Comparison of ENCODE assay signal across 16 mouse cellular contexts in the genomic region with DNA sequence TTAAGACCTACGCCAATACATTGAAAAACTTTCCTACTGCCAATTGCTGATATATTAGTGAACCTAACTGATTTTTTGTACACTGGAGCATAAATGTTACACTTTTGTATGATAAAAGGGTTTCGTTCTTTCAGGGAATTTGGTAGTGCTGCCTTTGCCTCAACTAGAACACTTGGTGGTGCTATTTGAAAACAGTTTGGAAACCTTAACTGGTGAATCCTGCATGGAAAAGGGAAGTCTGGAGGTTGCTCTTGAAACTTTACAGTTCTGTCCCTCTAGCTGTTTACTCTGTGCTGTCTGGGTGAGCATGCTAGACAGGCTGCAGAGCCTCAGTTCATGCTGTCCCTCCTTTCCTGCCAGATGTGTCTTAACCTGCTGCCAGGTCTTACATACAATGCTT. TPM values are rescaled to one million over a fixed set of nuclear protein-coding genes. Genes with fewer than 3 reads are reported as not detected.
DNase-seq lines count a peak whose midpoint lies in the region; ATAC-seq and TF ChIP-seq lines count a peak whose summit lies in the region.
"Had no signal": no experiment of that assay in that cellular context is flagged by ENCODE, and none has a peak within 500 bp of the region (broad histone marks: within the 10 kb centered on the region; RNA-seq: fewer than 3 reads in every experiment).

No protein-coding gene starts in this region.

- H3K36me3 ChIP-seq in E14TG2a.4 (ENCODE audit: insufficient read depth, low read length): no peaks in the 10 kb centered on the region
- H3K36me3 ChIP-seq: intestine, embryonic 15.5 days; liver, embryonic 15.5 days had no signal

- H3K9me3 ChIP-seq in E14TG2a.4 (ENCODE audit: low read length): no peaks in the 10 kb centered on the region
- H3K9me3 ChIP-seq: intestine, embryonic 15.5 days; liver, embryonic 15.5 days had no signal

- TF ChIP-seq POLR2A in cortical plate, adult 2 months (IDR thresholded peaks at IDR 0.05; ENCODE audit: extremely low read depth, insufficient read depth, low read length): no peak

- H3K27ac ChIP-seq in gastrocnemius, adult 2 months: no peak overlapping the region
- no peak overlapping the region for H3K27ac ChIP-seq in cortical plate, adult 2 months (ENCODE audit: insufficient read depth, low read length)
- H3K27ac ChIP-seq: intestine, embryonic 15.5 days; liver, embryonic 15.5 days had no signal

- no peaks in the 10 kb centered on the region for H3K4me1 ChIP-seq in E14TG2a.4 (replicated peaks; ENCODE audit: low read depth, low read length)
- H3K4me1 ChIP-seq in cortical plate, adult 2 months (ENCODE audit: control insufficient read depth, insufficient read depth, low read length): no peaks in the 10 kb centered on the region
- H3K4me1 ChIP-seq: intestine, embryonic 15.5 days had no signal

- no peak for DNase-seq in gastrocnemius, adult 2 months
- no peak for DNase-seq in gastrocnemius, adult 8-10 months (ENCODE audit: low spot score in 2 of 2)
- peak; percentile 7 to 10 for DNase-seq in left cerebral cortex, postnatal 14 days (ENCODE audit: low spot score in 2 of 2)
- DNase-seq in left cerebral cortex, adult 8-10 months (ENCODE audit: low spot score in 2 of 2): no peak
- no peak for DNase-seq in spleen, postnatal 4 days (ENCODE audit: low spot score in 2 of 2)
- DNase-seq: adrenal gland, postnatal 36 days; spleen, adult 18-20 months; thymus, postnatal 4 days had no signal

- TF ChIP-seq CTCF in gastrocnemius, adult 2 months (IDR thresholded peaks at IDR 0.05): peak; percentile 51
- TF ChIP-seq CTCF in E14TG2a.4 (conservative IDR thresholded peaks at IDR 0.05; ENCODE audit: low read length): peak; percentile 13; the same call in 1 of the 2 replicates
- peak; percentile 45; the same call in 1 of the 2 replicates for TF ChIP-seq CTCF in cortical plate, adult 2 months (IDR thresholded peaks at IDR 0.05; ENCODE audit: extremely low read depth, insufficient read depth, low read length)

- no peak overlapping the region for H3K4me3 ChIP-seq in gastrocnemius, adult 2 months
- no peak overlapping the region for H3K4me3 ChIP-seq in E14TG2a.4 (replicated peaks; ENCODE audit: low read length)
- H3K4me3 ChIP-seq in cortical plate, adult 2 months (ENCODE audit: insufficient read depth, low read length): no peak overlapping the region
- H3K4me3 ChIP-seq: intestine, embryonic 15.5 days; liver, embryonic 15.5 days had no signal

- 0 out of 2 replicates have a peak, but pooled peaks cover 2% of the 10 kb centered on the region for H3K27me3 ChIP-seq in E14TG2a.4 (ENCODE audit: insufficient read depth, low read length)
- H3K27me3 ChIP-seq: intestine, embryonic 15.5 days; liver, embryonic 15.5 days had no signal

- no peak for ATAC-seq in CD4-positive, CD25-positive, alpha-beta regulatory T cell, adult 4 months

- intact Hi-C loops in gastrocnemius, adult 2 months (cut with DNase I): loop anchor here (5.0 kb wide), 1 partner anchor 402 kb away; no protein-coding TSS in a partner anchor
- intact Hi-C loops in left cerebral cortex, postnatal 14 days (cut with DNase I): no loop called here

RNA-seq across cellular contexts. Expression of gene 1700129C05Rik, which starts 12.9 kb away (rescaled TPM):
- not detected for total RNA-seq in gastrocnemius, adult 2 months (2021)
- not detected for total RNA-seq in gastrocnemius, adult 8-10 months (2022)
- total RNA-seq in left cerebral cortex, postnatal 14 days (2021): not detected
- not detected for total RNA-seq in left cerebral cortex, adult 8-10 months (2022)
- polyA plus RNA-seq in cortical plate, adult 2 months (2012; rRNA removed): not detected in 2 replicates
- not detected for polyA plus RNA-seq in CD4-positive, CD25-positive, alpha-beta regulatory T cell, adult 4 months (2017; shearing (Covaris generic))
- total RNA-seq: adrenal gland, postnatal 36 days; common myeloid progenitor, adult 5-6 weeks had no signal
- polyA plus RNA-seq: frontal cortex, adult 2 months; heart, embryonic 14.5 days; intestine, embryonic 15.5 days; liver, embryonic 15.5 days had no signal

RNA-seq across cellular contexts. Expression of gene Gm5142, which starts 23.0 kb away (rescaled TPM):
- not detected for total RNA-seq in gastrocnemius, adult 2 months (2021)
- total RNA-seq in gastrocnemius, adult 8-10 months (2022): not detected
- total RNA-seq in left cerebral cortex, postnatal 14 days (2021): not detected
- not detected for total RNA-seq in left cerebral cortex, adult 8-10 months (2022)
- not detected in 2 replicates for polyA plus RNA-seq in cortical plate, adult 2 months (2012; rRNA removed)
- polyA plus RNA-seq in CD4-positive, CD25-positive, alpha-beta regulatory T cell, adult 4 months (2017; shearing (Covaris generic)): not detected
- total RNA-seq: adrenal gland, postnatal 36 days; common myeloid progenitor, adult 5-6 weeks had no signal
- polyA plus RNA-seq: frontal cortex, adult 2 months; heart, embryonic 14.5 days; intestine, embryonic 15.5 days; liver, embryonic 15.5 days had no signal

RNA-seq across cellular contexts. Expression of gene Rcbtb1, which starts 45.4 kb away (rescaled TPM):
- 10 to 100 TPM; 11.1 to 12.7 TPM for total RNA-seq in gastrocnemius, adult 2 months (2021)
- total RNA-seq in gastrocnemius, adult 8-10 months (2022): 10 to 100 TPM; 11.0 to 14.5 (median 13.9) TPM
- 10 to 100 TPM; 20.9 to 23.8 TPM for total RNA-seq in left cerebral cortex, postnatal 14 days (2021)
- 10 to 100 TPM; 39.1 to 44.2 (median 40.2) TPM for total RNA-seq in left cerebral cortex, adult 8-10 months (2022)
- 31.9 and 35.2 TPM in 2 replicates for polyA plus RNA-seq in cortical plate, adult 2 months (2012; rRNA removed)
- 10 to 100 TPM; 24.7 to 29.5 TPM for polyA plus RNA-seq in CD4-positive, CD25-positive, alpha-beta regulatory T cell, adult 4 months (2017; shearing (Covaris generic))

Comparison
In these comparisons a context has a peak if more than half of its experiments do, and no peak if none do; other contexts are left out.
1. DNase-seq: peak in left cerebral cortex, postnatal 14 days (2 of 2); none in gastrocnemius, adult 2 months (single experiment), gastrocnemius, adult 8-10 months (0 of 2), left cerebral cortex, adult 8-10 months (0 of 2) and spleen, postnatal 4 days (0 of 2).
2. Peak in every context shown above with its lines, with median percentiles within 50 percentile points of each other: CTCF ChIP-seq.